Mouse (Mus musculus) heart, postnatal 0 days (tissue): ENCODE results near the gene Kcnn1. TPM values are rescaled to one million over a fixed set of nuclear protein-coding genes. Genes with fewer than 3 reads are reported as not detected.

Experiments used
- ATAC-seq: fragments of 200-750 bp; cut with Nextera tagmentation; 2 replicates; pipeline ENCODE4 v1.8.0; 2017; ENCODE audit warnings: low read depth, moderate number of reproducible peaks, moderate library complexity; ENCODE audit not compliant: insufficient read depth
- DNase-seq: peaks from one replicate; pipeline ENCODE4 v3.0.0-alpha.2; 2016; ENCODE audit warnings: low spot score
- H3K27ac ChIP-seq: fragments of 300-500 bp; sonication (generic); 2 replicates; pipeline ENCODE4 v1.5.1; 2014; ENCODE audit warnings: low read depth, mild to moderate bottlenecking
- H3K27me3 ChIP-seq: fragments of 300-500 bp; sonication (generic); 2 replicates; pipeline ENCODE4 v1.6.1; 2014; ENCODE audit warnings: low read length, mixed read lengths; ENCODE audit not compliant: control insufficient read depth, insufficient read depth
- H3K36me3 ChIP-seq: fragments of 300-500 bp; sonication (generic); replicated peaks from 2 replicates; pipeline ENCODE4 v1.6.1; 2014; ENCODE audit warnings: low read length, mixed read lengths; ENCODE audit not compliant: control insufficient read depth, insufficient read depth
- H3K4me1 ChIP-seq: fragments of 300-500 bp; sonication (generic); 2 replicates; pipeline ENCODE4 v1.6.1; 2014; ENCODE audit warnings: antibody characterized with exemption; ENCODE audit not compliant: control insufficient read depth, insufficient read depth
- H3K4me2 ChIP-seq: fragments of 300-500 bp; sonication (generic); 2 replicates; pipeline ENCODE4 v1.6.1; 2014; ENCODE audit warnings: low read depth, mild to moderate bottlenecking, low read length, moderate library complexity
- H3K4me3 ChIP-seq: fragments of 300-500 bp; sonication (generic); 2 replicates; pipeline ENCODE4 v1.5.1; 2014; ENCODE audit warnings: low read depth, low read length
- H3K9ac ChIP-seq: fragments of 300-500 bp; sonication (generic); replicated peaks from 2 replicates; pipeline ENCODE4 v1.6.1; 2014; ENCODE audit warnings: low read depth, low read length, mixed read lengths
- H3K9me3 ChIP-seq: fragments of 300-500 bp; sonication (generic); replicated peaks from 2 replicates; pipeline ENCODE4 v1.6.1; 2016; ENCODE audit warnings: low read length; ENCODE audit not compliant: control insufficient read depth
- CTCF ChIP-seq: IDR thresholded peaks from 2 replicates; pipeline ENCODE4 v1.5.1; 2016; ENCODE audit warnings: antibody characterized with exemption, control low read depth, low read depth
- EP300 ChIP-seq: IDR thresholded peaks from 2 replicates; pipeline ENCODE4 v1.6.1; 2016; ENCODE audit warnings: antibody characterized with exemption, low read depth
- WGBS: fragments of 180-500 bp; shearing (Covaris S2); extraction: QIAGEN DNeasy Blood & Tissue Kit; methylation state at CpG from one replicate; pipeline ENCODE4 v1.1.7; 2014; 5-methylcytosine and 5-hydroxymethylcytosine counted together
- polyA plus RNA-seq: library from polyadenylated mRNA; unstranded; fragments of >200 nt; fragmentation: Nextera tagmentation; extraction: Ambion mirVana; gene quantifications from 2 replicates; pipeline ENCODE4 v1.2.1, GENCODE M21; 2015
- total RNA-seq: library from RNA; depleted of rRNA; stranded (reverse); fragments of >200 nt; gene quantifications from 2 replicates; pipeline ENCODE4 v1.2.3, GENCODE M21; 2014; ENCODE audit warnings: low replicate concordance

Kcnn1 gene
- total and polyA plus RNA-seq, 2 experiments from 2014 or later = 3.4 to 25.2 TPM

DNA sequence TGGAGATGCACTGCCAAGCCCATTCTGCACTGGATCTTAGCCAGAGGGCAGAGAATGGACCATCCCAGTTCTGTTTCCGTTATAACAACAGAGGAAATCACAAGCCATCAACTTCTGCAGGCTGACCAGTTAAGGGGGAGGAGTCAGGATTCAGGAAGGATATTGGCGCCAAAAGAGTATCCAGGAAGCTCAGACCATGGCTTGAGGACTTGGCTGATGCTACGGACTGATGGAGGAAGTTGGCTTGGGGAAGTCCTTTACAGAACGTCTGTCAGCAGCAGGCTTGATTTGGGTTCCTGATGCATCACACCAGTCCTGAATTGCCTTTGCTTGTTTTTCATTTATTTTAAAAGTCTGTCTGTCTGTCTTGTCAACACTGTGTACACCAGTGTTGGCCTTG lies 41.5 kb upstream of the Kcnn1 start:
- no peak overlapping the region for H3K4me3 ChIP-seq
- no peak overlapping the region for H3K4me2 ChIP-seq
- DNase-seq (no peak), ATAC-seq (no peak)
- no peaks in the 10 kb centered on the region for H3K27me3 ChIP-seq
- H3K36me3 ChIP-seq = no peaks in the 10 kb centered on the region
- peaks cover 23% of the 10 kb centered on the region for H3K4me1 ChIP-seq
- H3K9me3 ChIP-seq = no peaks in the 10 kb centered on the region
- no peak overlapping the region for H3K27ac ChIP-seq
- TF ChIP-seq EP300 (no peak), CTCF (no peak)
- 42% methylated on average over 4 of the region's 4 CpGs for WGBS
- H3K9ac ChIP-seq = no peak overlapping the region

DNA sequence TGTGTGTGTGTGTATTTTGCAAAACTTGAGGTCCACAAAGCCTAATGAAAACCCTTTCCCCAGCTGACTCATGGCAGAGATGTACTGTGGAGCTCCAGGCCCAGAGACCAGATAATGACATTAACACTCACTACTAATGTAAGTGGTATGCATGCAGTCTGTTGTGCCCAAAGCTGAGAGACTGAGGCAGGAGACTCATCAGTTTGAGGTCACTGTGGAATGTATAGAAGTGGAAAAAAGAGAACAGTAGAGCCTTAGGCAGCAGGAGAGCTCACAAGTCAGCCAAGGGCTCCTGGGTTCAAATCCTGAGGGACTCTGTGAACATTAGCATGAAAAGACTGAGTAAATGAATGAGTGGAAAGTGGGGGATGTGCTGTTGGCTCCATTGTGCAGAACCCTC lies 40.5 kb upstream of the Kcnn1 start:
- Histone ChIP-seq H3K9ac (no peak overlapping the region), H3K4me1 (peaks cover 23% of the 10 kb centered on the region), H3K9me3 (no peaks in the 10 kb centered on the region), H3K27ac (no peak overlapping the region), H3K27me3 (no peaks in the 10 kb centered on the region), H3K4me3 (no peak overlapping the region), H3K36me3 (no peaks in the 10 kb centered on the region), H3K4me2 (no peak overlapping the region)
- ATAC-seq (no peak), DNase-seq (no peak)
- no peak for TF ChIP-seq EP300
- TF ChIP-seq CTCF = no peak

DNA sequence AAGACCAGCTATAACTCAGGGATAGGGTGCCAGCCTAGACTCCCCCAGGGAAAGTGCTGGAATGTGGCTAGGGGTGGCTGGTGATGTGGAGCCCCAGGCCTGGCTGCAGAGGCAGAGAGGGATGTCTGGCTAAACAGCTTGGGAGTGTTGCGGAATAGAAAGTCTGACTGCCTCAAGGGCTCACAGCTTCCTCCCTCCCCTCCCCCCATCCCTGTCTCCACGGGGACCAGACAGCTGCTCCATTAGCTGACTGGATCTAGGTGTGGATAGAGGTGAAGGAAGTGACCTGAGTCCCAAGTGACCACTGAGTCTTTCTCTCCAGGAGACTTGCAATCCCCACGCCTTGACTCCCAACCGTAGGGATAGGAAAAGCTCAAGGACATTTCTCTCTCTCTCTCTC lies 40.1 kb upstream of the Kcnn1 start:
- TF ChIP-seq EP300 (no peak), CTCF (no peak)
- WGBS = 40% methylated on average over 4 of the region's 4 CpGs

DNA sequence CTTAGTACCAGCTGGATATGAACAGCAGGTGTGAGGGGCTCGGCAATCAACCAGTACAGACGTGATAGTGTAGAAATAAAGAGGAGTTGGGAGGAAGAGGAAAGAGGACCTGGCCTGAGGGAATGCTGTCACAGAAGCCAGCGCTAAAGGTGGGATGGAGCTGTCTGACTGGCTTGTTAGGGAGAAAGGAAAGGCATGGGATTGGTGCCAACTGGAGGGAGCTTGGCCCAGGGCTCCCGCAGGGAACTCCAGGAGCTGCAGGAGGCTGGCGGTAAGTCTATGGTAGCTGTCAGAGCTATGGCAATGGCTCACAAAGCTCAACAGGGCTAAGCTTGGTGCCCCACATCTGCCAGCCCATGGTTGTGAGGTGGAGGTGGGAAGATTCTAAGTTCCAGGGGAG lies 39.2 kb upstream of the Kcnn1 start:
- ATAC-seq (no peak), DNase-seq (no peak)
- H3K9ac ChIP-seq = no peak overlapping the region
- peaks cover 17% of the 10 kb centered on the region for H3K4me1 ChIP-seq
- H3K9me3 ChIP-seq = no peaks in the 10 kb centered on the region
- H3K36me3 ChIP-seq = no peaks in the 10 kb centered on the region
- H3K27ac ChIP-seq = no peak overlapping the region
- no peaks in the 10 kb centered on the region for H3K27me3 ChIP-seq
- no peak overlapping the region for H3K4me3 ChIP-seq
- TF ChIP-seq CTCF (no peak), EP300 (no peak)
- WGBS = 30% methylated on average over 5 of the region's 5 CpGs
- no peak overlapping the region for H3K4me2 ChIP-seq

More for the DNA sequence above, 40.1 kb upstream of the Kcnn1 start:
- Histone ChIP-seq H3K9ac (no peak overlapping the region), H3K4me2 (no peak overlapping the region), H3K4me1 (peaks cover 23% of the 10 kb centered on the region), H3K9me3 (no peaks in the 10 kb centered on the region), H3K4me3 (no peak overlapping the region), H3K27ac (no peak overlapping the region), H3K27me3 (no peaks in the 10 kb centered on the region), H3K36me3 (no peaks in the 10 kb centered on the region)
- ATAC-seq = no peak
- DNase-seq = no peak

DNA sequence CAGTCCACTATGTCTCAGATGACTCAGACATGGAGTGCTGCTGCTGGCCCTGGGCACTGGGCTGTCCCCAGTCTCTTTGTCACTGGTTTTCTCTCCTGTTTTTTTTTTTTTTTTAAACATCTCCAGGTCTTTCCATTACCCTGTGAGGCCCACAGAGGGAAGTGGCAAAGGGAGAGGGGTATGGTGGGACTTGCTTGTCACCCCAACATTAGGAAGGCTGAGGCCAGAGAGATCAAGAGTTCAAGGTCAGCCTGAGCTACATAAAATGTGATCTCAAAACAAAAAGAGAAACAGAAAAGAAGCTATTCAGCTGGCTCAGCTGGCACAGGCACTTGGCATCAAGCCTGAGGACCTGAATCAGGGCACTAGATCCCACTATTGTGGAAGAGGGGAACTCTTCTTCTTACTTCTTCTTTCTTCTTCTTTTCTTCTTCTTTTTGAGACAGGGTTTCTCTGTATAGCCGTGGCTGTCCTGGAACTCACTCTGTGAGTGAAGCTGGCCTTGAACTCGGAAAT lies 37.9 kb upstream of the Kcnn1 start:
- Histone ChIP-seq H3K27me3 (no peaks in the 10 kb centered on the region), H3K9me3 (no peaks in the 10 kb centered on the region), H3K4me2 (no peak overlapping the region), H3K4me3 (no peak overlapping the region), H3K4me1 (peaks cover 13% of the 10 kb centered on the region), H3K27ac (no peak overlapping the region), H3K36me3 (no peaks in the 10 kb centered on the region; the same call in 1 of the 2 replicates), H3K9ac (no peak overlapping the region)
- DNase-seq (no peak), ATAC-seq (no peak)
- WGBS = 53% methylated on average over 2 of the region's 2 CpGs
- TF ChIP-seq CTCF (no peak), EP300 (no peak)

DNA sequence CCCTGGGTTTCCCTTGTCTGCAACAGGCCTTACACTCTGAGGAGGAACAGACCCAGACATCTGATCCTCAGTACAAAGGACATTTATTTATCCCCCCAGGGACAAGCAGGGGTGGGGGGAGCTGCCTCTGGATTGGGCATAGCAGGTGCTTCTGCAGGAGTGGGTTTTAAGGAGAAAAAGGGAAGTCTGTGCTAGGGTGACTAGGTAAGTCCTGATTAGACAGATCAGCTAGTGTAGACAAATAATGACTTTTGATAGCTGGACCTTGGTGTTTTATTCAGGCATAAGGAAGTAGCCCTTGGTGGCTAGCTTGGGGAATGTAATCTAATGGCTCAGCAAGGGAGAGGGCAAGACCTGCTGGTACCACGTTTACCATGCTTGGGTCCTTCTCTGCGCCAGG lies 36.2 kb upstream of the Kcnn1 start:
- TF ChIP-seq CTCF (no peak), EP300 (no peak)
- Histone ChIP-seq H3K4me2 (no peak overlapping the region), H3K27ac (no peak overlapping the region), H3K4me3 (no peak overlapping the region), H3K36me3 (peaks cover 17% of the 10 kb centered on the region), H3K27me3 (no peaks in the 10 kb centered on the region), H3K9me3 (no peaks in the 10 kb centered on the region), H3K4me1 (peaks cover 6% of the 10 kb centered on the region), H3K9ac (no peak overlapping the region)
- 87% methylated on average over 2 of the region's 2 CpGs for WGBS
- DNase-seq (no peak), ATAC-seq (no peak)
